Mouse (Mus musculus): ENCODE results near the gene Slc38a3.
A peak's percentile ranks its signal among the peaks of the same experiment; 100 is the strongest.

Slc38a3 gene

DNA sequence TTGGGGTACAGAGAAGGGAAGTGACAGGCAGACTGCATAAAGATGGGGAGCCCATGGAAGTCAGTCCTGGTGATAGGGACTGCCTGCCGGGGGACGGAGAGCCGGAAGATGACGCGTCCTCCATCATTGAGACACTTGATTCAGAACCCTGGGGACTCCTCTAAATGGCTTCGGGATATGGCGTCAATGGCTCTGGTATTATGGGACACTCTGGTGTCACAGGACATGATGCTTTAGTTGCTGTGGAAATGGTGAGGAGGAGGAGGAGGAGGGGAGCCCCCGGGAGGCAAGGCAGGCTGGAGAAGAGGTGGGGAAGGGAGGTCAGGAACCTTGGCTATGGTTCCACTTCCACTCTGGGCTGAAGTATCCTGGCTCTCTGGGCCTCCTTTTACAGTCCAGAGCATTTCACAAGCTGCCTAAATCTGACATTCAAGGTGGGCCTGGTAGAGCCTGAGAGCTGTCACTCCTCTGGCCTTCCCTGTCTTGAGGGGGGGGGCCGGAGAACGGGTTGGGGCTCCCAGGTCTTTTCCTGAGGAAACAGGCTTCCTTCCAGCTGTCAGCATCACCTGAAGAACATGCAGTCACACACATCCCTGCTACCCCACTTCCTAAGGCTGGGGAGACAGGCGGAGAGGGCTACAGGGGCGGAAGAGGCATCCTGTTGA is 26.2 kb upstream of the Slc38a3 start:
- DNase-seq (ENCODE audit: low spot score): no peak

DNA sequence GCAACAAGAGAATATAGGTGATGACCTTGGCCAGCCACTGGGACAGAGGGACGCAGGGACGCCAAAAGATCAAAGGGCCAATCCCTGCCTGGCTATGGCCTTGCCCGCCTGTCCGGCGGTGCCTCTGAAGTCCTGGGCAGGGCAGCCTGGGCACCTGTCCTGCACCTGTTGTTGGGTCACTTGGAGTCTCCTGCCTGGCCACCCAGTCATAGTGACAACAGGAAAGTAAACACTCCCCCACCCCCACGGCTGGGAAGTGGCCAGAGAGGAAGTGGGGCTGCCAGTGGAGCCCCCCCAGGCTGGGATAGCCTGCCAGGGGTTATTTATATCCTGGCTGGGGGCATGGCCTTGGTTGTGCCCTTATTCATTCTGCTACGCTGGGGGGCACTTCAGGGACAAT is 25.3 kb upstream of the Slc38a3 start:
- DNase-seq (ENCODE audit: low spot score): no peak

DNA sequence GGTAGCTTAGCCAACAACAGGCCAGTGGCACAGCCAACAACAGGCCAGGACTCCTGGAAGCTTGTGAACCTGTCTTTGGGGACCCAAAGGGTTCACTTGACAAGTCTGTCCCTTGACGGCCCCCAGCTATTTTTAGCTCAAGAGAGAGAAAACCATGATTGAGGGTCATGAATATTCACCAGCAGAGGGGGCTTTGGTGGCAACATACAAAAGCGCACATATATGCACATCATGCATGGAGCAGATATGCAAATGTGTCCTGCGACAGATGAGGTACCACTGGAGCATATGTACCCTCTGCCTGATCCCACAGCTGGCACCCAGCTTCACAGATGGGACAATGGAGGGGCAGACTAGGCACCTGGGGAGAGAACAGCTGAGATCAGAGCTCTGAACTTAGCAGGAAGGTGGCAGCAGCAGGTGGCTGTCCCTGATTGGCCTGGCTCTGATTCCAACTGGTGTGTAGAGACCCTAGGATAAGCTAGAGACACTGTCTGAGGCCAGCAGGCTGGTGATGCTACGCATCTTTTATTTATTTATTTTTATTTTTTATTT is 24.2 kb upstream of the Slc38a3 start:
- DNase-seq (ENCODE audit: low spot score): no peak

DNA sequence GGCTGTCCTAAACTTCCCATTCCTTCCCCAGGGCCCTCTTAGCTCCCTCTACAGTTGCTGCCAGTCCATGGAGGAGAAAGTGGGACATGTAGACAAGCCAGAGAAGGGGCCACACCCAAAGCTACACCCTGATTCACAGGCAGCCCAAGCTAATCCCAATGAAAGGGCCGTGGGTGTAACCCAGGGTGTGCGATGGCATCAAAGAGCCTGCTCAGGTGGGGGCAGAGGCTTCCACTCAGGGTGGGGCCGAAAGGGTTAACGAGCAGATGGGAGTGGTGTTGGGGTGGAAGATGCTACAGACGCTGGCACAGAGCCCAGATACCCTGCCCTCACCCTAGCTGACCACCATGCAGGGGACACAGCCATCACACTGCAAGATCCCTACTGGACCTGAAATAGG is 23.5 kb upstream of the Slc38a3 start:
- DNase-seq (ENCODE audit: low spot score): no peak

DNA sequence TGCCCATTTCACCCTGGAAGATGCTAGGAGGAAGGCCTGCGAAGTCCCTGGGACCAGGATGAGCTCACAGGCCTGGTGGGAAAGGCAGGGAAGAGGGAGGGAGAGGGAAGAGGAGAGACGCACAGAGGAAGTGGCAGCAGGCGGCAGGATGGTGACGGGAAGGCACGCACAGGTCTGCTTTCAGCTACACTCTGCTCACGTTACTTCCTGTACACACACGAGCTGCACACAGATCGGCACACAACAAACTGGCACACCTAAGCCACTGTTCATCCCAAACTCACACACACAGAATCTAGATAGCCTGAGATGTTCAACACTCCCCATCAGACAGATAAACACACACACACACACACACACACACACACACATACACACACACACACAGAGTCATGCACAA is 21.1 kb upstream of the Slc38a3 start:
- DNase-seq (ENCODE audit: low spot score): peak; percentile 22

DNA sequence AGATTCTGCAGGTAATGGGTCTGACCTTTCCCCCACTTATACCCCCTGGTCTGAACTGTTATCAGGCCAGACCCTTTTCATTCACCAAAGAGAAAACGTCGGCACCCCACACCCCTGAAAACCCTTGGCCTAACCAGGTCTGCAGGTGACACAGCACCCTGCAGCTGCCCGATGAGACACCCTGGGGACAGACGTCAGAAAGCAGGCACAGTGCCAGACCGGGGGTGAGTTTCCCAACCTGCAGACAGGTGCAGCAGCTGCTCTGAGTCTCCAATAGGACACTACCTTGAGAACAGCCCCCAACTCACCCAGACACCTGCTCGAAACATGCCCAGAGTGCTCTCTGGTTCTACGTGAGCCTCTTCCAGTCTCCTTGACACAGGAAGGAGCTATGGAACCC is 19.6 kb upstream of the Slc38a3 start:
- DNase-seq (ENCODE audit: low spot score): no peak

DNA sequence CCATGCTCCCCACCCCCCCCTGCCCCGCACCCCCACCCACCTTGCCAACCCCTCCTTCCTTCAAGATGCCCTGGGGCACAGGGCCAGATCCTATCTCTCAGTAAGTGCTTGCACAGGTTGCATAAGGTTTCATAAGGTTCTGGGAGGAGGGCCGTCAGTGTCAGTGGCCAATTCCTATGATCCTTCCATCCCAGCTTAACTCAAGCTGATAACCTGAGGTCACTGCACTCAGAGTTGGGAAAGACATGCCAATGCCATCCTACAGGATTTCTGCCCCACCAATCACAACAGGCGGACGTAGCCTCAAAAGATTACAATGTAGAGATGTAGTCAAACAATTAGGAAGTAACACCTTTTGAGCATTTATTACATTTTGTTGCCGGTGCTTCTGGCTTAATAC is 19.1 kb upstream of the Slc38a3 start:
- no peak for DNase-seq (ENCODE audit: low spot score)

DNA sequence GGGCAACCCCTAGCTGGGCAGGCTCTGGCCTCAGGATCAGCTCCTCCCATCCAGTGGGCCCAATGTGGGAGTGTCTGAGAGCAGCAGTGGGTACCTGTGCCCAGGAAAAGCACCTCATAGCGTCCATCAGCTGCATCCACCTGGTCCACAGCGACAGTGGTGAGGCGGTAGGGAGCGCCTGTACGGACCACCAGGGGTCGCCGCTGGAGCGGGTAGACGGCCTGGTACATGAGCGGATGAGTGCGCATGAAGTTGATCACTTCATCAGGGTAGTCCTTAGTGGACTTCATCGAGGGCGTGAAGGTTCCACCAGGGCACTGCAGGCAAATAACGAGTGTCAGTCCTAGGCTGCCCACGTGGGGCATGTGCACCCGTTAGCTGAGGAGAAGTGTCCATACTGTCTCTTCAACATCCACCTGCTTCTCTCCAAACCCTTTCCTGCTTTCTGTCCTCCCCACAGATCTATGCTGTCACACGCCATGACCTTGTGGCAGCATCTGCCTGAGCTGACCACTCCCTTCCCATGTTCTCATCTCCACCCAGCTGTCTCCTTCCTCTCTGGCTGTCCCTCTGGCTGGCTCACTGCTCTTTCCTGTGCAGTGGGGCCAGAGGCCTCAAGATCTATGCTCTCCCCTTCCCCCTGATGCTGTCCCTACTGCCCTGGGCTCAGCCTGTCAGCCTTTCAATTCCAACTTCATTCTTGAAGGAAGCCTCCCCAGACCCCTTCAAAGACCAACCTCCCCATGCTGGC is 16.1 kb upstream of the Slc38a3 start:
- peak; percentile 56 for DNase-seq (ENCODE audit: low spot score)

DNA sequence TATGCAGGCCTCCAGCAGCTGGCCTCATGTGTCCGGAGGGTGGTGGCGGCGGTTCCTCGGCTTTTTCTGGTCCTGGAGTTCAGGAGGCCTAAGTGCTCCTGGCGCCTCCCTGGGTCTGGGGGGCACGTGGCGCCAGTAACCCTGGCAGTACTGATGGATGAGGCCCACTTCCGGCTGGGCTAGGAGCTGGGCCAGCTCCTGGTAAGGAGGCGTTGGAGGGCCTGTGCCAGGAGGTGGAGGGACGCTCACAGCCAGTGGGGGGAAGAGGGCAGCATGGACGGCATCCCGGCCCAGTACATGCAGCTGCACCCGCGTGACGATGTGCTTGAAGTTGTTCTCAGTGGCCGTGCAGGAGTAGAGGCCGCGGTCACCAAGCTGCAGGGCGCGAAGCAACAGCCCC is 13.1 kb upstream of the Slc38a3 start:
- no peak for DNase-seq (ENCODE audit: low spot score)

DNA sequence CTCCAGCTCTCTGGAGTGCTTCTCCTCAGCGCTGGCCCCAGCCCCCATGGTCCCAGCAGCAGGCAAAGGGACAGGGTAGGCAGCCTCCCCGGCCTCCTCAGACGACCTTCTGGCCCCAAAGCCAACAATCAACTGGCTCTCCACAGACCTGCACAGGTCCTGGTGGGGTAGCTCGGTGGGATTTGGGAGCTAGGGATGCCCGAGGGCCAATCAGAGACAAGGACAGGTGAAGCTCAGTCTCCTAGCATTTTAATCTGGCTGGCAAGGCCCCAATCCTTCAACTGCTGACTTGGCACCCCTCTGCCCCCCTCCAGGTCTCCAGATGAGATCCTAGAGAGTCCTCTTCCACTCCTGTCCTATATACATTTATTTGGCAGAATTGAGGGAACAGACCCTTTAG is 10.2 kb upstream of the Slc38a3 start, which contains the start of gene Gnat1:
TSS of gene Gnat1 (minus strand) at position 212 of the 400 bp plus-strand sequence.
- no peak for DNase-seq (ENCODE audit: low spot score)

DNA sequence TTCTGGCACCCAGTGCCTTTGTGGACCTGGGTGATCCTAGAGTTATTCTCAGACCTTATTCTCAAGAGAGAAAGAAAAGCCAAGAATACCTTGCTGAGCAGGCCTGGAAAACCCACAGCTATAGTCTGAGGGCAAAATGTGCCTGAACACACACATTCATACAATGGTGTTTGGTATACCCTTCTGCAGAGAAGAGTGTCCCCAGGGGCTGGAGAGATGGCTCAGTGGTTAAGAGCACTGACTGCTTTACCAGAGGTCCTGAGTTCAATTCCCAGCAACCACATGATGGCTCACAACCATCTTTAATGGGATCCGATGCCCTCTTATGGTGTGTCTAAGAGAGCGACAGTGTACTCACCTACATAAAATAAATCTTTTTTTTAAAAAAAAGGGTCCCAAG is 9.5 kb upstream of the Slc38a3 start:
- no peak for DNase-seq (ENCODE audit: low spot score)

DNA sequence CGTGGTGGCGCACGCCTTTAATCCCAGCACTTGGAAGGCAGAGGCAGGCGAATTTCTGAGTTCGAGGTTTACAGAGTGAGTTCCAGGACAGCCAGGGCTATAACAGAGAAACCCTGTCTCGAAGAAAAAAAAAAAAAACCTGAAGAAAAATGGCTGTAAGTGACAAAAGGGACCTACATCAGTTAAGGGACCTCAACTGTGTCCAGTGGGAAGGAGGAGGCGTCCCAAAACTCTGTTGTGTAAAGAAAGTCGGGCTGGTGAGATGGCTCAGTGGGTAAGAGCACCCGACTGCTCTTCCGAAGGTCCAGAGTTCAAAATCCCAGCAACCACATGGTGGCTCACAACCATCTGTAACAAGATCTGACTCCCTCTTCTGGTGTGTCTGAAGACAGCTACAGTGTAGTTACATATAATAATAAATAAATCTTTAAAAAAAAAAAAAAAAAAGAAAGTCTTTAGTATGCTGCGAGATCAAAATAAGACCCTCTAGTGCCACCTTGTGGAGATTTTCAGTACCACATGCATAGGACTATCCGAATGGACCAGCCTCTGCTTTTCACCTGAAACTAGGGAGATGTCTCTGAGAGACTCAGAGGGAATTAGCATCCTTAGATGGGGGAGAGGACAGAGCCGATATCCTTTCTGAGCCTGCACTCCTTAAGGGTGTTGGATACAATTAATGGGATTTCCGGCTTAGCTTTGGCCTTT is 8.6 kb upstream of the Slc38a3 start:
- peak; percentile 75 for DNase-seq (ENCODE audit: low spot score)

DNA sequence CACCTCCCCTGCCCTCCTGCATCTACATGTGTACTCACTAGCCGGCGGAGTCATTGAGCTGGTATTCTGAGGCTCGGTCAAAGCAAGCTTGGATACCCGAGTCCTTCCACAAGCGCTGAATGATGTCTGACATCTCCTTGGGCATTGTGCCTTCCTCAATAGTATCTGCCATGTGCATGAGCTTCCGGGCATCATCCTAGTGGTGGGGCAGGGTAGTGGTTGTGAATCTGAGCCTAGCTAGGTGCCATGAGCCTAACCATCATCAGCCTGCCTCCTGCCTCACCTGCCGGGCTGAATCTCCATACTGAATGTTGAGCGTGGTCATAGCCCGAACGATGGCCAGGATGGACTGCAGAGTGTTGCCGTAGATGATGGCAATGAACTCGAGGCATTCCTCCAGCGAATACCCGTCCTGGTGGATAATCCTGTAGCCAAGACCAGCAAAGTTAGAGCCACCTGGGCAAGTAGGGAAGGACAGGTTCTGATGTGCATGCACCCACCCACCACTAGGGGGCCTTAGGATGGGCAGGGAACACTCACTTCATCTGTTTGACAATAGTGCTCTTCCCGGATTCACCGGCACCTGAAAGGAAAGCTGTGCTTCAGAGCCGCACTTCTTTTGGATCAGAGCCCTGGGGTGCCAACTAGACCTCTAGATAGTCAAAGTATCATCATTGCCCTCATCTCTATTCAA is 7.9 kb upstream of the Slc38a3 start:
- peak; percentile 60 for DNase-seq (ENCODE audit: low spot score)

DNA sequence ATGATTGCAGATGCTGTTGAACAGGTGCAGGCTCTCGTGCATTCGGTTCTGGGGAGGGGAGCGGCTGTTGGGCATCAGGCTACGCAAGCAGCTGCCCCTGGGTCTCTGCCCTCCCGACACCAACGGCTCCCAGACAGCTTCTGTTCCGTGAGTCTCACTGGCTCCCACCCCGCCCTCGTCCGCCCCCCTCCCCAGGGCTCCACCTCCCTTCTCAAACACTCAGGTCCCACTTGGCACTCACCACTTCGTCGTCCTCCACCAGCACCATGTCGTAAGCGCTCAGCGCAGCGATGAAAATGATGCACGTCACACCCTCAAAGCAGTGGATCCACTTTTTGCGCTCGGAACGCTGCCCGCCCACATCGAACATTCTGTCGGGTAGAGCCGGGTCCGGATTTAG is 7.0 kb upstream of the Slc38a3 start:
- DNase-seq (ENCODE audit: low spot score): peak; percentile 36

DNA sequence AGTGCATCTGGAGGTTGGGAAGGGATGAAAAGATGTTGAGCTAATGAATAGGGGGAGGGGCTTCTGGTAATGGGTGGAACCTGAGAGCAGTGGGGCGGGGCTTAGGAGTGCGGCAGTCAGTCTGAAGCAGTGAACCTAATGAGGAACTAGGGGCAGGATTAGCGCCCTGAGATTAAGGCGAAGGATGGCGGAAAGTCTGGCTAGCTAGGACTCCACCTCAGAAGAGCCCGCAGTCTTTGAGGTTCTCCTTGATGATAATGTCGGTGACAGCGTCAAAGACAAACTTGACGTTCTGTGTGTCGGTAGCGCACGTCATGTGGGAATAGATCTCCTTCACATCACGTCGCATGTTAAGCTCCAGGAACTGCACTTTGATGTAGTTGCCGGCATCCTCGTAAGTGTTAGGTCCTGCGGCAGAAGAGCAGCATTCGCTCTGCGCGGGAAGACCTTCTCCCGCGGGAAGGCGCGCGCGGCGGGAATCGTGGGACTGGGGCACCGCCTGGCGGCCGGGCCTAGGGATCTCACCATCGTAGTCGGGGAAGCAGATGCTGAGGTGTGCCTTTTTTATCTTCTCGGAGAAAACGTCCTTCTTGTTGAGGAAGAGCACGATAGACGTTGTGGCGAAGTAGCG is 6.5 kb upstream of the Slc38a3 start:
- peak; percentile 75 for DNase-seq (ENCODE audit: low spot score)

DNA sequence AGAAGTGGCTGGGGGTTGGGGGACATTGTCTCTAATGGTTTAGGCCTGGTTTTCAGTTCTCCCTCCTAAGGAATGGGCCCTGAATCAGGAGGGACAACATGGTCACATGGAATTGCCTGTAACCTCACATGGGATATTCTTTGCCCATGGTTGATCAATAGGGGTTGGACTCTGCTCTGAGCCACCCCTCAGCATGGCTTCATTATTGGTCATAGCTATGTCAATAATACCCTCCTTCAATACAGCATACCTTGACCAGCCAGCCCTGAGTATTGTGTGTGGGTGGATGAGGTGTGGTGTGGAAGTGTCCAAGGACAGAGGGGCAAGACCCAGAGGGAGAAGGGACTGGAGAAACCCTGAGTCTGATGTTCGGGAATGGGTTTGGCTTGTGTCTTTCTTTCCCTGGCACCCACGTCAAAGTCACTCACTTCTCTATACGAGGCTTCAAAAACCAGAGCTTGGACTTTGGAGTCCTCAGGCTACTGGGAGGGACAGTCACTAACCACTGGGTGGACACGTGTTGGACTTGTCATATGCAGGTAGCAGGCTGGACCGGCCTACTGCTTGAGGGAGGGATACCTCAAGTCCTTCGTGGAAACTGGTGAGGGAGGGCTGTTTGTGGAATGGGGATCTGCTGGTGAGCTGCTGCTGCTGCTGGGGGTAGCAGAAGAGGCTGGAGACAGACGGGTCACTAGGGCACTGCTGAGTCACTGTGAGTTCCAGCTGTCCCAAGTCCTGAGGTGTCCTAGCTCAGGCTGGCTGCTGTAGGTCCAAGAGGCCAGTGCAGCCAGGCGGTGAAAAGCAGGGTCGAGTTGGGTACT is 5.5 kb upstream of the Slc38a3 start:
- DNase-seq (ENCODE audit: low spot score): no peak

DNA sequence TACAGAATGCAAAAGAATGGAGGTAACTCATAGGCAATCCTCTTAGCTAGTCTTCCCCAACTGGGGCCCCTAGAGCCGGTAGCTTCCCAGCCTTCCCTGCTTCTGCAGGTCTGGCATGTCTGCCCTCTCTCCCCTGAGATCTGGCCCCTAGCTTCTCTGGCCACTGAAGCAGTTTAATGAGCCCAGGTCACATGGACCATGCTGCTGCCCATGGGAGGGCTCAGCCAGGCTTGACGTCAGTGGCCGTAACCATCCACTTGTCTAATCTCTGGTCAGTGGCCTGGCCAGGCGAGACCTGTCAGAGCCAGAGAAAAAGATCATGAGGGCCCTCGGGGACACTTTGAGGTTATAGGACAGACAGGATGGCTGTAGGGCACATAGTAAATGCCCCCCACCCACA is 929 bp upstream of the Slc38a3 start:
- no peak for DNase-seq (ENCODE audit: low spot score)

DNA sequence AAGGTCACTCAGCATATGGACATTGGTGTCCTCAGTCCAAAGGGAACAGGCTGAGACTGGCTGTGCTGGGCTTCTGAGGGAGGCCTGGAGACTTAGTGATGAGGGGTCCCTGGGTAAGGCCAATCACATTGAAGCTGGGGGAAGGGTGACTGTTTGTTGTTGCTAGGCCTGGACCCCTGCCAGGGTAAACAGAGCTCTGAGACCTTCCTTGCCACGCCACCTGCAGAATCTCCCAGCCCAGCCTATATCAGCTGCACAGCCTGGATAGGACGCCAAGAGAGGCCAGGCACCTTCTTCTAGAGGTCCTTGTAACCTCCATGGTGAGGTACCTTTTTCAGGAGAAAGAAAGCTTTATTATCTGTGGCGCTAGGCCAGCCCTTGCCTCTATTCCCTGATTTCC is 414 bp downstream of the Slc38a3 start:
- no peak for DNase-seq (ENCODE audit: low spot score)

DNA sequence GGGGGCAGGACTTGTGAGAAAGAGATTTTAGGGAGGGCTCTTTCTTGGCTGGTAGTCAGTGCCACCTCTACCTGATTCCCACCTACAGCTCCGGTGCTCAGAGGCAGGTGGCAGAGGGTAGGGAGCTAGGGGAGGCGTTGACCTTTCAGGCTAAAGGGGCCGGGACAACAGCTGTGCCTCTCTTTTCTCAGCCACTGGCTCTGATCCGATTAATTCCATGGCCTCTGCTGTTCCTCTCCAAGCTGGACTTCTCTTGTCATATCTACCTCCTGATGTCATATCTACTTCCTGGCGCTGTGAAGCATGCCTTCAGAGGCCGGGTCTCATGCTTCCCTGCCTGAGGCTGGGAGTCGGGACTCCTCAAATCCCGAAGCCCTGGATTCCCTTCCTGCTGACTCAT is 1.3 kb downstream of the Slc38a3 start:
- no peak for DNase-seq (ENCODE audit: low spot score)

DNA sequence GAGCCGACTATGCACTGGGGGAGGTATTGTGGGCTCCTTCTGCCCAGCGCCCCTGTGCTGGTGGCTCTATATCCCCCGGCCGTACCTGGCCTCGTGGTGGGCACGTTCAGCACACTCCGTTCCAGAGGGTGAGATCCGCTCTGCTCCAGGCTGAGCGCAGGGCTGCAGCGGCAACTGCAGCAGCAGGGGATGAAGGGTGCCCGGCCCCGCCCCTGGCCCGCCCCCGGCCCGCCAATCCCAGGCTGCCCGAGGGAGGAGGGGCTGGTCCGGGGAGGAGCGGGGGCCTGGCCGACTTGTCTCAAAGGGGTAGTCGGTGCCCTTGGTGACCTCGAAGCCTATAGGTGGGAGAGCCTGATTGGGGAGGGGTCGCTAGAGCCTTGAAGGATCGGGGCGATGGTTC is 2.1 kb downstream of the Slc38a3 start:
- no peak for DNase-seq (ENCODE audit: low spot score)

DNA sequence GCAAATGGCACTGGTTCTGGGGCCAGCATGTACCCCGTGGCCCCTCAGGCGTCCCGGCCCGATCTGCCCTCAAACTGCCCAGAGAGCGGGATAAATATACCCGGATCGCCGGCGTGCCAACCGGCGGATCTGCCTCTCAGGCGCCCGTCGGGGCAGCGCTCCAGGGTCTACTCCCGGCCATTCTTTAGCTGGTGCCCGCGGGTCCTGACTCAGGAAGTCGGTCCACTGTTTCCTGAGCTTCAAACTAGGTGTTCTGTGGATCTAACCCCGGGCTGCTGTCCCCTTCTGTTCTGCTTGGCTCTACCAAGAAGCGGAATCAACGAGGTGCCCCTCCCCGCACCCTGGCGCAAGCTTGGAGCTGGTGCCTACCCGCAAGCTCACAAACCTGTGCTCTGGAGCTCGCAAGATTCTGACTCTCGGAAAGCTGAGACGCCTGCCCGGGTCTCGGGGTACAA is 2.6 kb downstream of the Slc38a3 start:
- no peak for DNase-seq (ENCODE audit: low spot score)

Measured in T-cell, adult 2 months (primary cell).